Mouse (Mus musculus) hindbrain, embryonic 11.5 days (tissue): ENCODE data around the gene Flt1. TPM values are rescaled to one million over a fixed set of nuclear protein-coding genes. Genes with fewer than 3 reads are reported as not detected.

Experiments used
- ATAC-seq: fragments of 200-750 bp; cut with Nextera tagmentation; 2 replicates; pipeline ENCODE4 v1.8.0; 2017; ENCODE audit warnings: mild to moderate bottlenecking, moderate TSS enrichment, moderate library complexity; ENCODE audit not compliant: low FRiP score
- DNase-seq: peaks from one replicate; pipeline ENCODE4 v3.0.0-alpha.2; 2015; ENCODE audit warnings: low spot score
- H3K27ac ChIP-seq: fragments of 300-500 bp; sonication (generic); 2 replicates; pipeline ENCODE4 v1.5.1; 2014; ENCODE audit warnings: mild to moderate bottlenecking, low read depth, low read length
- H3K27me3 ChIP-seq: fragments of 300-500 bp; sonication (generic); 2 replicates; pipeline ENCODE4 v1.6.1; 2014; ENCODE audit warnings: mild to moderate bottlenecking, low read length, moderate library complexity, mixed read lengths; ENCODE audit not compliant: control insufficient read depth, insufficient read depth
- H3K36me3 ChIP-seq: fragments of 300-500 bp; sonication (generic); 2 replicates; pipeline ENCODE4 v1.6.1; 2014; ENCODE audit warnings: mild to moderate bottlenecking, low read length, moderate library complexity, mixed read lengths; ENCODE audit not compliant: control insufficient read depth, insufficient read depth
- H3K4me1 ChIP-seq: fragments of 300-500 bp; sonication (generic); replicated peaks from 2 replicates; pipeline ENCODE4 v1.6.1; 2014; ENCODE audit warnings: low read length, mixed read lengths; ENCODE audit not compliant: control insufficient read depth, insufficient read depth
- H3K4me2 ChIP-seq: fragments of 300-500 bp; sonication (generic); replicated peaks from 2 replicates; pipeline ENCODE4 v1.6.1; 2014; ENCODE audit warnings: mild to moderate bottlenecking, low read depth, low read length
- H3K4me3 ChIP-seq: fragments of 300-500 bp; sonication (generic); 2 replicates; pipeline ENCODE4 v1.5.1; 2014; ENCODE audit warnings: low read depth, low read length
- H3K9ac ChIP-seq: fragments of 300-500 bp; sonication (generic); 2 replicates; pipeline ENCODE4 v1.6.1; 2014; ENCODE audit warnings: low read depth, low read length
- H3K9me3 ChIP-seq: fragments of 300-500 bp; sonication (generic); 2 replicates; pipeline ENCODE4 v1.6.1; 2016; ENCODE audit warnings: low read length; ENCODE audit not compliant: control insufficient read depth
- WGBS: fragments of 180-500 bp; shearing (Covaris S2); extraction: QIAGEN DNeasy Blood & Tissue Kit; methylation state at CpG from one replicate; pipeline ENCODE4 v1.1.7; 2014; 5-methylcytosine and 5-hydroxymethylcytosine counted together
- polyA plus RNA-seq: library from polyadenylated mRNA; unstranded; fragments of >200 nt; fragmentation: Nextera tagmentation; extraction: Ambion mirVana; gene quantifications from 2 replicates; pipeline ENCODE4 v1.2.1, GENCODE M21; 2014

The Flt1 gene
- polyA plus RNA-seq, 1 experiment from 2014 or later = 12.3 TPM

DNA sequence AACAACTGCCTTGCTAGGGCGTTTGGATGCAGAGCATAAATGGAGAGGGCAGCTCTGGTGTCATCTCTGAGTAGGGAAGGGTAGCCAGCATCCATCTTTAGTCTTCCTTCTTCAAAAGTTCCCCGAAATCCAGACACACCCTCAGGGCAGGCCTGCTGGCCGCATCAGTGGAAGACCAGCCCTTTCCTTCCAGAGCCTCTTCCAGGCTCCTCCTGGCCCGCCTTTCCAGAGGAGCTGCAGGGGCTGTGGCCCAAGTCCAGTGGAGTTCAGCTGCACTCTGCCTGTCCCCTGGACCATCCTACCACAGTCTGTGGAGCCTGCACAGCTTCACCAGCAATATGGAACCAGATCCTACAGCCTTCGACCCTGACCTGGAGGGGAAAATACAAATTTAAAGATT is 7.1 kb upstream of the Flt1 start:
- WGBS = 80% methylated on average over 5 of the region's 5 CpGs
- no peaks in the 10 kb centered on the region for H3K9me3 ChIP-seq

DNA sequence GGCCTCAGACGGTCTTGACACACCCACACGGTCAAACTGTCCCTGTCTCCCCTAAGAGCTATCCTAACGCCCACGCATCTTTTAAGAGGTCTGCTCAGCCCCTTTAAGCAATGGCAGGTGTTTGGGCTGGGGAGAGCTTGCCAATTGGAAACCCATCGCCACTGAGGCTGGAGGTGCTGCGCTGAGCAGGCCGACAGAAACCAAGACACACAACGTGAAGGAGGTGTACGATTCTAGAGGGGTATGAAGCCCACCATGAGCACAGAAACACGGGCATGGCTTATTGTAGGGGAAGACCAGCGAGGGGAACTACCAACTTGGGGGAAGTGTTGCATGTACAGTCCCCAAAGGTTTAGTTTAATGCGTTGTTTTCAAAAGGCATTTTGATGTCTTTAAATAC is 1.7 kb upstream of the Flt1 start:
- Histone ChIP-seq H3K27ac (no peak overlapping the region), H3K27me3 (peaks cover 57% of the 10 kb centered on the region), H3K4me3 (no peak overlapping the region), H3K9me3 (no peaks in the 10 kb centered on the region), H3K9ac (no peak overlapping the region), H3K4me2 (no peak overlapping the region), H3K4me1 (peaks cover 11% of the 10 kb centered on the region), H3K36me3 (no peaks in the 10 kb centered on the region)
- DNase-seq (no peak), ATAC-seq (no peak)
- 10% methylated on average over 12 of the region's 12 CpGs for WGBS

More for the DNA sequence above, 7.1 kb upstream of the Flt1 start:
- H3K27me3 ChIP-seq = peaks cover 12% of the 10 kb centered on the region
- no peak overlapping the region for H3K4me2 ChIP-seq
- H3K27ac ChIP-seq = no peak overlapping the region
- H3K4me3 ChIP-seq = no peak overlapping the region
- no peak overlapping the region for H3K9ac ChIP-seq
- no peak for ATAC-seq
- DNase-seq = no peak
- H3K4me1 ChIP-seq = no peaks in the 10 kb centered on the region
- H3K36me3 ChIP-seq = no peaks in the 10 kb centered on the region

DNA sequence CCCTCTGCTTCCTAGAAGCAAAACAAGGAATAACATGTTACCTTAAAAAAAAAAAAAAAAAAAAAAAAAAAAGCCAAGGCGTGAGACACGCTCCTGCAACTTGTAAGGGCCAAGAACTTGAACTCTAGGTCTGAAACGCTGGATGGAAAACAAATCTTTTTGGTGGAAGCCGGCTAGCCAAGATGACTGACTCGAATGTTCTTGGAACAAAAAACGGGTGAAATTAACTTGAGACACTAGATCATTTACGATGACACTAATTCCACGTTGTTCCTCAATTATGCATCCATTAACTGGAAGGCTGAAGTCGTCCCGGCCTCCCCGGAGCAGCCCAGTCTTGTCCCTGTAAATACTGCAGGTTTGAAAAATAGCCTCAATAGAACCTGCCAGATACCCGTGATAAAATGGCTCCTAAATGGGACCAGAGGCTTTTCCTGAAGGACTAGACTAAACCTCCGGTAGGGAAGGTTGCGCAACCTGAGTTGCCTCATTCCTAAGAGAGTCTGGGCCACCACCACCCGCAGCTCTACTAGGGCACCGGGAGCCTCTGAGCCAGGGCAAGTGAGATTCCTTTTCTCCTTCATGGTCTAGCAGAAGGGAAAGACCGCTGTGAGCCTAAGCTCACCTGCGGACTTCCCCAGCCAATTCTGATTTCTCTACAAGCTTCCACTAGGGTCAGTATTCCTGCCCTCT is 1.0 kb upstream of the Flt1 start:
- Histone ChIP-seq H3K36me3 (no peaks in the 10 kb centered on the region), H3K27me3 (peaks cover 61% of the 10 kb centered on the region), H3K4me2 (no peak overlapping the region), H3K27ac (no peak overlapping the region), H3K9ac (no peak overlapping the region), H3K4me1 (peaks cover 11% of the 10 kb centered on the region), H3K4me3 (no peak overlapping the region), H3K9me3 (no peaks in the 10 kb centered on the region)
- ATAC-seq = no peak
- DNase-seq = peak; percentile 46
- 4% methylated on average over 18 of the region's 18 CpGs for WGBS

- under 1% methylated on average over 66 of the region's 69 CpGs for WGBS
- Histone ChIP-seq H3K4me1 (peaks cover 11% of the 10 kb centered on the region), H3K4me3 (peak overlapping the region; percentile 33), H3K9ac (no peak overlapping the region), H3K27me3 (peaks cover 76% of the 10 kb centered on the region), H3K4me2 (peak overlapping the region; percentile 52), H3K36me3 (no peaks in the 10 kb centered on the region), H3K27ac (no peak overlapping the region), H3K9me3 (no peaks in the 10 kb centered on the region)
- DNase-seq (peak; percentile 69), ATAC-seq (peak; percentile 58)
Observed at GRCm38 (mm10) chr5:147724945-147725830, 623 bp downstream of the Flt1 start.

DNA sequence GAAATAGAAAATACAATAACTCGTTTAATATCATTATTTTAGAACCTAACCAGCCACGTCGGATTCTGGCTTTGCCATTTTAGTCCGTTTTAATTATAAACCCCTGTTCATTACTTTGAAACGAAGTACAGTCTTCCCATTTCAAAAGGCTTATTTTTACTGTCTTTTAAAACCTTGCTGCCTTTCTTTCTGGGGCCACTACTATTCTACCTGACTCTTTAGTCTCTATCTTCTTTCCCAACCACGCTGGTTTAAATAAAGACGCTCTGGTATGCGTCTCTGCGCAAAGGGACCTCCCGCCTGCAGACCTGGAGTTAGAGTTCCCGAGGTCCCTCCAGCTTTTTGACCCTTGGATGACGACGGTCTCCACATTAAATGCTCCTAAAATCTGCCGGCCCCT is 1.4 kb downstream of the Flt1 start:
- no peaks in the 10 kb centered on the region for H3K36me3 ChIP-seq
- H3K27ac ChIP-seq = no peak overlapping the region
- WGBS = 0% methylated on average over 14 of the region's 14 CpGs
- no peak overlapping the region for H3K9ac ChIP-seq
- H3K4me1 ChIP-seq = peaks cover 11% of the 10 kb centered on the region
- ATAC-seq (no peak), DNase-seq (peak; percentile 57)
- no peaks in the 10 kb centered on the region for H3K9me3 ChIP-seq
- peaks cover 77% of the 10 kb centered on the region for H3K27me3 ChIP-seq
- H3K4me2 ChIP-seq = no peak overlapping the region
- H3K4me3 ChIP-seq = peak overlapping the region; percentile 33

- Histone ChIP-seq H3K4me3 (peak overlapping the region; percentile 4; the same call in 1 of the 2 replicates), H3K36me3 (no peaks in the 10 kb centered on the region), H3K27ac (no peak overlapping the region), H3K9ac (no peak overlapping the region), H3K9me3 (no peaks in the 10 kb centered on the region), H3K4me2 (no peak overlapping the region), H3K27me3 (peaks cover 76% of the 10 kb centered on the region), H3K4me1 (peaks cover 11% of the 10 kb centered on the region)
- WGBS = 5% methylated on average over 17 of the region's 17 CpGs
- DNase-seq = peak; percentile 48
- ATAC-seq = no peak
Observed at GRCm38 (mm10) chr5:147723811-147724210, 2.0 kb downstream of the Flt1 start.

DNA sequence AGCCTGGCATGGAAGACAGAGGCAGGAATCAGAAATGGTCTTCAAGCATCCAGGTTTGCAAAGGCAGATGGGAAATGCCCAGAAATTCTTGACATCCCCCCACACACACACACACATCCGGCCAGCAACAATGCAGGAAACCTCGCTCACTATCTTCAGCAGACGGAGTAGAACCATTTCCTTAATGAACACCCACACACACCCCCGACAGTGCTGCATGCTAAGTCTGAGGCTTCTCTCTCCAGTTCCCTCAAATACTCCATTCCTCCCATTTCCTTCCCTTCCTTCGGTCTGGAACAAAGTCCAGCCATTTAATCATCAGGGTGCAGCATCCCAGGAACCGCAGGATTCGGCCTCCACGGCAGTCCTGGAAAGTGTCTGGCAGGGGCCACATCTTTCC is 4.4 kb downstream of the Flt1 start:
- 24% methylated on average over 8 of the region's 8 CpGs for WGBS
- ATAC-seq = no peak

DNA sequence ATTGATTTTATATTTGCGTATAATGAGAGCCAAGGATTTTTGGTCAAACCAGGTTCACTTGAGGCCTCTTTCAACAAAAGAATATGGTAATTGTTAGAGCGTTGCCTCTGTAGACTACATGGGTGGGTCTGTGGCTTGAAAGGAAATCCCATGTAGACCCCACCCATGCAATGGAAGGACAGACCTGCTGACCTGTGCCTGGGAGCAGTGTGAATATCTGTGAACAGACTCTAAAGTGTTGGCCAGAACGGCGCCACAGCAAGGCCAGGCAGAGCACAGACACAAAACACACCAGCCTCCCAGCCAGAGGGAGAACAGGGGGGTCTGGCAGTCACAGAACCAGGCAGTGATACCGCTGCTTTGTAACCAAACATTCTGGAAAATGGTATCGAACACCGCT is 7.5 kb downstream of the Flt1 start:
- Histone ChIP-seq H3K4me2 (no peak overlapping the region), H3K4me3 (no peak overlapping the region), H3K9ac (no peak overlapping the region), H3K36me3 (no peaks in the 10 kb centered on the region), H3K9me3 (no peaks in the 10 kb centered on the region), H3K27me3 (peaks cover 27% of the 10 kb centered on the region), H3K4me1 (no peaks in the 10 kb centered on the region), H3K27ac (no peak overlapping the region)
- ATAC-seq (no peak), DNase-seq (no peak)
- 85% methylated on average over 7 of the region's 7 CpGs for WGBS

More for the DNA sequence above, 4.4 kb downstream of the Flt1 start:
- Histone ChIP-seq H3K36me3 (no peaks in the 10 kb centered on the region), H3K4me3 (no peak overlapping the region), H3K27me3 (peaks cover 55% of the 10 kb centered on the region), H3K9ac (no peak overlapping the region), H3K27ac (no peak overlapping the region), H3K4me2 (no peak overlapping the region), H3K9me3 (no peaks in the 10 kb centered on the region), H3K4me1 (peaks cover 11% of the 10 kb centered on the region)
- DNase-seq = peak; percentile 27
